Mouse (Mus musculus): ENCODE results near the gene Hist1h4c. TPM values are rescaled to one million over a fixed set of nuclear protein-coding genes. Genes with fewer than 3 reads are reported as not detected.
"Not testable (repeated sequence)": the region's sequence is repeated elsewhere in the genome, so short reads cannot be mapped to it uniquely, and the experiment has no call there.

The Hist1h4c gene
- polyA plus RNA-seq, 1 experiment from 2014 or later: 3.2 TPM

GRCm38 (mm10) chr13:23708041-23708440, 9.8 kb upstream of the Hist1h4c start:
- Histone ChIP-seq H3K9me3 (ENCODE audit: control insufficient read depth, low read length) (no peaks in the 10 kb centered on the region), H3K4me1 (replicated peaks; ENCODE audit: control insufficient read depth, insufficient read depth) (no peaks in the 10 kb centered on the region), H3K4me2 (replicated peaks; ENCODE audit: low read depth) (no peak overlapping the region), H3K27ac (replicated peaks) (no peak overlapping the region), H3K4me3 (ENCODE audit: low read depth, low read length) (no peak overlapping the region), H3K27me3 (ENCODE audit: control insufficient read depth, insufficient read depth, low read length) (no peaks in the 10 kb centered on the region), H3K9ac (ENCODE audit: low read length) (no peak overlapping the region), H3K36me3 (ENCODE audit: control insufficient read depth, insufficient read depth, low read length) (no peaks in the 10 kb centered on the region)
- ATAC-seq (ENCODE audit: low FRiP score, low TSS enrichment) (no peak), DNase-seq (ENCODE audit: low spot score) (no peak)
- WGBS: 87% methylated on average over 4 of the region's 4 CpGs
- TF ChIP-seq CTCF (IDR thresholded peaks at IDR 0.05; ENCODE audit: low read depth) (no peak), EP300 (optimal IDR thresholded peaks at IDR 0.05) (no peak)

GRCm38 (mm10) chr13:23706771-23707170, 8.5 kb upstream of the Hist1h4c start:
- Histone ChIP-seq H3K27me3 (ENCODE audit: control insufficient read depth, insufficient read depth, low read length) (no peaks in the 10 kb centered on the region), H3K9ac (ENCODE audit: low read length) (no peak overlapping the region), H3K27ac (replicated peaks) (no peak overlapping the region), H3K9me3 (ENCODE audit: control insufficient read depth, low read length) (no peaks in the 10 kb centered on the region), H3K4me3 (ENCODE audit: low read depth, low read length) (no peak overlapping the region), H3K36me3 (ENCODE audit: control insufficient read depth, insufficient read depth, low read length) (no peaks in the 10 kb centered on the region), H3K4me1 (replicated peaks; ENCODE audit: control insufficient read depth, insufficient read depth) (no peaks in the 10 kb centered on the region), H3K4me2 (replicated peaks; ENCODE audit: low read depth) (no peak overlapping the region)
- DNase-seq (ENCODE audit: low spot score): no peak
- 93% methylated on average over 12 of the region's 12 CpGs for WGBS
- no peak for ATAC-seq (ENCODE audit: low FRiP score, low TSS enrichment)
- TF ChIP-seq CTCF (IDR thresholded peaks at IDR 0.05; ENCODE audit: low read depth) (no peak), EP300 (optimal IDR thresholded peaks at IDR 0.05) (no peak)

DNA sequence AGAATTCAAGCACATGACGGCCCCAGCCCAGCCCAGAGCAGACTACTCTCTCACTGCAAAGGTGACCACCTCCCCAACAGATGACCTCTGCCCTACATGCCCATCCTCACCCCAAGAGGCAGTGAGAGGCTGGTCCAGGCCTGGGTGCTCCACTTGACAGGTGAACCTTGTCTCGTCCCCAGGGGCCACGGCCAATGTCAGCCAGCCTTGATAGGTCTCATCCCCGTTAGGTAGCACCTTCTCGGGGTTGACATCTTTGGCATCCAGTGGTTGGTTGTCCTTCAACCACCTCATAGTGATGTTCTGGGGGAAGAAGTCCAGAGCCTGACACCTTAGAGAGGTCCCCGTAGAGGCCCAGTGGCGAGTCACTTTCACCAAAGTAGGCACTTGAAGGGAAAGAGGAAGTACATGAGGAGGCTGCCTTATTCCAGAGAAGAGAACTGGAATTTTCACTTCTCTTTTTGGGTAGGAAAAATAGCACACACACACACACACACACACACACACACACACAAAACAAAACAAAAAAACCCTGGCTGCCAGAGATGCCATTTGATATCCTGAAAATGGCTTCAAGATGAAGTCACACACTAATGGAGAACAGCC, 7.6 kb upstream of the Hist1h4c start:
- DNase-seq (ENCODE audit: low spot score): no peak
- H3K4me1 ChIP-seq (replicated peaks; ENCODE audit: control insufficient read depth, insufficient read depth): no peaks in the 10 kb centered on the region
- ATAC-seq (ENCODE audit: low FRiP score, low TSS enrichment): no peak
- no peak overlapping the region for H3K4me2 ChIP-seq (replicated peaks; ENCODE audit: low read depth)
- no peak for TF ChIP-seq CTCF (IDR thresholded peaks at IDR 0.05; ENCODE audit: low read depth)
- TF ChIP-seq EP300 (optimal IDR thresholded peaks at IDR 0.05): no peak
- no peak overlapping the region for H3K27ac ChIP-seq (replicated peaks)
- no peaks in the 10 kb centered on the region for H3K27me3 ChIP-seq (ENCODE audit: control insufficient read depth, insufficient read depth, low read length)
- no peak overlapping the region for H3K9ac ChIP-seq (ENCODE audit: low read length)
- no peaks in the 10 kb centered on the region for H3K9me3 ChIP-seq (ENCODE audit: control insufficient read depth, low read length)
- no peak overlapping the region for H3K4me3 ChIP-seq (ENCODE audit: low read depth, low read length)
- 92% methylated on average over 7 of the region's 7 CpGs for WGBS
- H3K36me3 ChIP-seq (ENCODE audit: control insufficient read depth, insufficient read depth, low read length): no peaks in the 10 kb centered on the region

- H3K4me3 ChIP-seq (ENCODE audit: low read depth, low read length); H3K27me3 ChIP-seq (ENCODE audit: control insufficient read depth, insufficient read depth, low read length); H3K27ac ChIP-seq (replicated peaks); H3K4me1 ChIP-seq (replicated peaks; ENCODE audit: control insufficient read depth, insufficient read depth); ATAC-seq (ENCODE audit: low FRiP score, low TSS enrichment); H3K4me2 ChIP-seq (replicated peaks; ENCODE audit: low read depth); H3K9me3 ChIP-seq (ENCODE audit: control insufficient read depth, low read length); H3K36me3 ChIP-seq (ENCODE audit: control insufficient read depth, insufficient read depth, low read length); H3K9ac ChIP-seq (ENCODE audit: low read length); DNase-seq (ENCODE audit: low spot score): not testable (repeated sequence)
- WGBS: 60% methylated on average over 2 of the region's 2 CpGs
These were observed 4.5 kb upstream of the Hist1h4c start for GRCm38 (mm10) chr13:23702801-23703200.

GRCm38 (mm10) chr13:23702220-23702619, 4.0 kb upstream of the Hist1h4c start:
- H3K4me3 ChIP-seq (ENCODE audit: low read depth, low read length): no peak overlapping the region
- TF ChIP-seq EP300 (optimal IDR thresholded peaks at IDR 0.05) (no peak), CTCF (IDR thresholded peaks at IDR 0.05; ENCODE audit: low read depth) (no peak)
- no peak overlapping the region for H3K27ac ChIP-seq (replicated peaks)
- DNase-seq (ENCODE audit: low spot score) (no peak), ATAC-seq (ENCODE audit: low FRiP score, low TSS enrichment) (no peak)
- H3K4me2 ChIP-seq (replicated peaks; ENCODE audit: low read depth): no peak overlapping the region
- 61% methylated on average over 4 of the region's 4 CpGs for WGBS
- no peaks in the 10 kb centered on the region for H3K36me3 ChIP-seq (ENCODE audit: control insufficient read depth, insufficient read depth, low read length)
- H3K4me1 ChIP-seq (replicated peaks; ENCODE audit: control insufficient read depth, insufficient read depth): no peaks in the 10 kb centered on the region
- no peaks in the 10 kb centered on the region for H3K9me3 ChIP-seq (ENCODE audit: control insufficient read depth, low read length)
- H3K9ac ChIP-seq (ENCODE audit: low read length): no peak overlapping the region
- no peaks in the 10 kb centered on the region for H3K27me3 ChIP-seq (ENCODE audit: control insufficient read depth, insufficient read depth, low read length)

GRCm38 (mm10) chr13:23700786-23701520, 2.7 kb upstream of the Hist1h4c start:
- H3K27ac ChIP-seq (replicated peaks): no peak overlapping the region
- no peak overlapping the region for H3K4me3 ChIP-seq (ENCODE audit: low read depth, low read length)
- no peaks in the 10 kb centered on the region for H3K36me3 ChIP-seq (ENCODE audit: control insufficient read depth, insufficient read depth, low read length)
- DNase-seq (ENCODE audit: low spot score): peak; percentile 72
- H3K9ac ChIP-seq (ENCODE audit: low read length): no peak overlapping the region
- TF ChIP-seq CTCF (IDR thresholded peaks at IDR 0.05; ENCODE audit: low read depth): peak; percentile 93
- TF ChIP-seq EP300 (optimal IDR thresholded peaks at IDR 0.05): no peak
- peak; percentile 66 for ATAC-seq (ENCODE audit: low FRiP score, low TSS enrichment)
- H3K27me3 ChIP-seq (ENCODE audit: control insufficient read depth, insufficient read depth, low read length): no peaks in the 10 kb centered on the region
- H3K9me3 ChIP-seq (ENCODE audit: control insufficient read depth, low read length): no peaks in the 10 kb centered on the region
- no peaks in the 10 kb centered on the region for H3K4me1 ChIP-seq (replicated peaks; ENCODE audit: control insufficient read depth, insufficient read depth)
- H3K4me2 ChIP-seq (replicated peaks; ENCODE audit: low read depth): no peak overlapping the region
- 22% methylated on average over 8 of the region's 8 CpGs for WGBS
